Mouse (Mus musculus) testis, adult 2 months (tissue): ENCODE measurements around the gene Pde8b.

ENCODE experiments used
- CTCF ChIP-seq: fragments of 200-500 bp; IDR thresholded peaks from 2 replicates; pipeline ENCODE4 v1.5.1; 2012; ENCODE audit warnings: low read depth, mild to moderate bottlenecking, inconsistent platforms, low read length, moderate library complexity; ENCODE audit not compliant: control insufficient read depth, insufficient read depth, insufficient replicate concordance
- POLR2A ChIP-seq: fragments of 200-500 bp; IDR thresholded peaks from 2 replicates; pipeline ENCODE4 v1.6.1; 2012; ENCODE audit warnings: low read depth, mild to moderate bottlenecking, inconsistent platforms, low read length, moderate library complexity; ENCODE audit not compliant: control insufficient read depth

- TF ChIP-seq POLR2A = no peak
- no peak for TF ChIP-seq CTCF
Measured at GRCm38 (mm10) chr13:95200036-95200435, 50.1 kb downstream of the Pde8b start.
